Mouse (Mus musculus) kidney, embryonic 16.5 days (tissue): Measurements from ENCODE around the gene Mapk6. TPM values are rescaled to one million over a fixed set of nuclear protein-coding genes. Genes with fewer than 3 reads are reported as not detected.
A peak's percentile ranks its signal among the peaks of the same experiment; 100 is the strongest.
"Not testable (repeated sequence)": the region's sequence is repeated elsewhere in the genome, so short reads cannot be mapped to it uniquely, and the experiment has no call there.

Source experiments
- ATAC-seq: fragments of 200-750 bp; cut with Nextera tagmentation; 2 replicates; pipeline ENCODE4 v1.8.0; 2017; ENCODE audit warnings: moderate TSS enrichment; ENCODE audit not compliant: low FRiP score, low TSS enrichment
- H3K27ac ChIP-seq: fragments of 300-500 bp; sonication (generic); 2 replicates; pipeline ENCODE4 v1.5.1; 2014; ENCODE audit warnings: low read length
- H3K27me3 ChIP-seq: fragments of 300-500 bp; sonication (generic); 2 replicates; pipeline ENCODE4 v1.6.1; 2014; ENCODE audit warnings: low read length, control low read depth, mixed read lengths; ENCODE audit not compliant: insufficient read depth
- H3K36me3 ChIP-seq: fragments of 300-500 bp; sonication (generic); 2 replicates; pipeline ENCODE4 v1.6.1; 2014; ENCODE audit warnings: low read length, control low read depth, mixed read lengths; ENCODE audit not compliant: insufficient read depth
- H3K4me1 ChIP-seq: fragments of 300-500 bp; sonication (generic); 2 replicates; pipeline ENCODE4 v1.6.1; 2014; ENCODE audit warnings: low read length, control low read depth, mixed read lengths; ENCODE audit not compliant: insufficient read depth
- H3K4me2 ChIP-seq: fragments of 300-500 bp; sonication (generic); replicated peaks from 2 replicates; pipeline ENCODE4 v1.6.1; 2014; ENCODE audit warnings: low read depth, low read length
- H3K4me3 ChIP-seq: fragments of 300-500 bp; sonication (generic); 2 replicates; pipeline ENCODE4 v1.5.1; 2014; ENCODE audit warnings: mild to moderate bottlenecking, low read length
- H3K9ac ChIP-seq: fragments of 300-500 bp; sonication (generic); replicated peaks from 2 replicates; pipeline ENCODE4 v1.6.1; 2014; ENCODE audit warnings: low read length
- H3K9me3 ChIP-seq: fragments of 300-500 bp; sonication (generic); 2 replicates; pipeline ENCODE4 v1.6.1; 2016; ENCODE audit warnings: low read length, control low read depth
- WGBS: fragments of 180-500 bp; shearing (Covaris S2); extraction: QIAGEN DNeasy Blood & Tissue Kit; methylation state at CpG from one replicate; pipeline ENCODE4 v1.1.7; 2014; 5-methylcytosine and 5-hydroxymethylcytosine counted together
- polyA plus RNA-seq: library from polyadenylated mRNA; unstranded; fragments of >200 nt; fragmentation: Nextera tagmentation; extraction: Ambion mirVana; gene quantifications from 2 replicates; pipeline ENCODE4 v1.2.1, GENCODE M21; 2015

Gene Mapk6
- 55.0 and 61.9 TPM in 2 replicates for polyA plus RNA-seq

GRCm38 (mm10) chr9:75409852-75410378 lies at the start of gene Mapk6:
TSS of gene Mapk6 (minus strand) at chr9:75410005.
- peaks cover 37% of the 10 kb centered on the region for H3K4me1 ChIP-seq
- no peaks in the 10 kb centered on the region for H3K36me3 ChIP-seq
- peak; percentile 93 for ATAC-seq
- H3K9me3 ChIP-seq: no peaks in the 10 kb centered on the region
- 0% methylated on average over 35 of the region's 58 CpGs for WGBS
- H3K4me3 ChIP-seq: peak within 1 kb of the TSS; percentile 90
- no peaks in the 10 kb centered on the region for H3K27me3 ChIP-seq
- peak within 1 kb of the TSS; percentile 82 for H3K4me2 ChIP-seq
- peak within 1 kb of the TSS; percentile 94 for H3K9ac ChIP-seq
- H3K27ac ChIP-seq: peak within 1 kb of the TSS; percentile 99

- H3K4me2 ChIP-seq: no peak overlapping the region
- H3K9me3 ChIP-seq: no peaks in the 10 kb centered on the region; the same call in 1 of the 2 replicates
- WGBS: 83% methylated on average over 10 of the region's 10 CpGs
- no peak overlapping the region for H3K4me3 ChIP-seq
- peaks cover 86% of the 10 kb centered on the region for H3K36me3 ChIP-seq
- no peak overlapping the region for H3K9ac ChIP-seq
- H3K4me1 ChIP-seq: no peaks in the 10 kb centered on the region
- no peak for ATAC-seq
- H3K27me3 ChIP-seq: no peaks in the 10 kb centered on the region
- H3K27ac ChIP-seq: no peak overlapping the region
These were observed 45.9 kb upstream of the Mapk6 start for GRCm38 (mm10) chr9:75455684-75456083.

- no peak for ATAC-seq
- peaks cover 83% of the 10 kb centered on the region for H3K36me3 ChIP-seq
- 81% methylated on average over 2 of the region's 2 CpGs for WGBS
- no peaks in the 10 kb centered on the region for H3K4me1 ChIP-seq
- H3K27me3 ChIP-seq: no peaks in the 10 kb centered on the region
- H3K9ac ChIP-seq: no peak overlapping the region
- H3K9me3 ChIP-seq: no peaks in the 10 kb centered on the region; the same call in 1 of the 2 replicates
- no peak overlapping the region for H3K27ac ChIP-seq
- no peak overlapping the region for H3K4me2 ChIP-seq
- no peak overlapping the region for H3K4me3 ChIP-seq
These were observed 44.2 kb upstream of the Mapk6 start for GRCm38 (mm10) chr9:75453994-75454393.

DNA sequence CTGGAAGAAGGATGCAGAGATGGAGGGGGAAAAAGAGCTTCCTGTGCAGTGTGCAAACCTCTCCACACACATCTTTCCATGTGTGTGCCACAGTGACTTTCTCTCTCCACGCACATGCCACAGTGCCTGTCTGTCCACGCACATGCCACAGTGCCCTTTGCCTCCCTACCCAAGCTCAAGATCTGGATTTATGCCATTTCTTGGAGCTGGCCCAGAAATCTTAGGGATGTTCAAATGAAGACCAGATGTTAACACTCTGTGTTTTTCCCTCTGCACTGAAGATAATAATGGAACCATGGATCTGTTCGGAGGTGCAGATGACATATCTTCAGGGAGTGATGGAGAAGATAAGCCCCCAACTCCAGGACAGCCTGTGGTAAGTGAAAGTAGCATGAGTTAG lies 38.2 kb upstream of the Mapk6 start:
- Histone ChIP-seq H3K27me3 (no peaks in the 10 kb centered on the region), H3K36me3 (peaks cover 61% of the 10 kb centered on the region), H3K4me2 (no peak overlapping the region), H3K4me1 (peaks cover under 1% of the 10 kb centered on the region; the same call in 1 of the 2 replicates), H3K4me3 (no peak overlapping the region), H3K9ac (no peak overlapping the region), H3K9me3 (no peaks in the 10 kb centered on the region; the same call in 1 of the 2 replicates), H3K27ac (no peak overlapping the region)
- ATAC-seq: no peak
- 91% methylated on average over 3 of the region's 3 CpGs for WGBS

GRCm38 (mm10) chr9:75446574-75446973 lies 36.8 kb upstream of the Mapk6 start:
- not testable (repeated sequence) for H3K27ac ChIP-seq, ATAC-seq, H3K4me2 ChIP-seq, H3K4me3 ChIP-seq, H3K9me3 ChIP-seq, H3K9ac ChIP-seq, H3K27me3 ChIP-seq
- Histone ChIP-seq H3K4me1 (peaks cover 10% of the 10 kb centered on the region), H3K36me3 (peaks cover 54% of the 10 kb centered on the region)
- WGBS: 82% methylated on average over 10 of the region's 10 CpGs

DNA sequence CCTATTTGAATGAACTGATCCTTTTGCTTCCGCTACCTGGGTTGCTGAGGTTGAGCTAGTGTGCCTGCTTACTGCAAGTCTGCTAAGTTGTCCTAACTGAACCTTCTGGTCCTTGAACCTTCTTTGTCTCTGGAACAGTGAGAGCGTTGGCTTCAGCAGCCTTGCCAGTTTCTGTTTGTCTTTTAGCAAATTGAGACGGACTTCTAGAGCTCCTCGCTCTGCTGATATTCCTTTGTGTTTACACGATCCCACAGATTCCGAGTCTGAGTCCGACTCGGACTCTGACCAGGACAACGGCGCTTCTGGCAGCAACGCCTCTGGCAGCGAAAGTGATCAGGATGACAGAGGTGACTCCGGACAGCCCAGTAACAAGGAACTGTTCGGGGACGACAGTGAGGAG lies 35.2 kb upstream of the Mapk6 start:
- WGBS: 82% methylated on average over 15 of the region's 15 CpGs
- no peaks in the 10 kb centered on the region for H3K27me3 ChIP-seq
- no peak overlapping the region for H3K4me2 ChIP-seq
- no peak overlapping the region for H3K9ac ChIP-seq
- H3K36me3 ChIP-seq: peaks cover 45% of the 10 kb centered on the region
- H3K9me3 ChIP-seq: no peaks in the 10 kb centered on the region
- no peak overlapping the region for H3K27ac ChIP-seq
- ATAC-seq: no peak
- peaks cover 10% of the 10 kb centered on the region for H3K4me1 ChIP-seq
- no peak overlapping the region for H3K4me3 ChIP-seq

DNA sequence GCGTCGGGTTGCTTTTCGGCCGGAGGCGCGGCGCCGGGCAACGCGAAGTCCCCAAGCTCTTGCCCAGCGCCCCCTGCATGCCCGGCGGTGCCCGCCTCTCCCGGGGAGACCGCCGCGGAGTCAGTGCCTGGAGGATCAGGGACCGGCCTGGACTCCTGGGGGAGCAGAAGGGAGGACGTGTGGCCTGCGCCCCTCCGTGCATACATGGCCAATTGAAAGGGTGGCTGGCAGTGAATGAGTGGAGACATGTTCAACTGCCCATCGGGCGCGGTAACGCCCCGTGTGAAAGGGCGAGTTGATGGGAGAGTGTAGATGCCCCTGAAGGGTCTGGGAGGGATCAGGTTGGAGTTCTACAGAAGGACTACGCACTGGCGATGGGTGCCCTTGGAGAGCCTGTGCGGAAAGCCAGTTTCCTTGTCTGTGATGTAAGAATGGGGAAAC lies 31.9 kb upstream of the Mapk6 start:
- H3K27me3 ChIP-seq: no peaks in the 10 kb centered on the region
- peak overlapping the region; percentile 93 for H3K4me3 ChIP-seq
- peaks cover 10% of the 10 kb centered on the region for H3K4me1 ChIP-seq
- WGBS: under 1% methylated on average over 31 of the region's 31 CpGs
- peak overlapping the region; percentile 91 for H3K4me2 ChIP-seq
- H3K9ac ChIP-seq: peak overlapping the region; percentile 94
- H3K36me3 ChIP-seq: peaks cover 15% of the 10 kb centered on the region
- H3K27ac ChIP-seq: peak overlapping the region; percentile 87
- ATAC-seq: peak; percentile 89
- H3K9me3 ChIP-seq: no peaks in the 10 kb centered on the region

- H3K4me2 ChIP-seq: peak within 1 kb of the TSS; percentile 91
- under 1% methylated on average over 31 of the region's 45 CpGs for WGBS
- peak within 1 kb of the TSS; percentile 93 for H3K4me3 ChIP-seq
- peaks cover 13% of the 10 kb centered on the region for H3K4me1 ChIP-seq
- peaks cover 9% of the 10 kb centered on the region for H3K36me3 ChIP-seq
- H3K9ac ChIP-seq: peak within 1 kb of the TSS; percentile 94
- ATAC-seq: peak; percentile 93
- H3K27me3 ChIP-seq: no peaks in the 10 kb centered on the region
- no peaks in the 10 kb centered on the region for H3K9me3 ChIP-seq
- peak within 1 kb of the TSS; percentile 87 for H3K27ac ChIP-seq
These were observed 31.2 kb upstream of the Mapk6 start, which contains the start of gene Leo1 for GRCm38 (mm10) chr9:75440796-75441666. TSS of gene Leo1 (plus strand) at chr9:75441524.

GRCm38 (mm10) chr9:75437653-75438385 lies 28.0 kb upstream of the Mapk6 start:
- H3K4me1 ChIP-seq: peaks cover 16% of the 10 kb centered on the region
- no peak overlapping the region for H3K4me2 ChIP-seq
- H3K4me3 ChIP-seq: no peak overlapping the region
- no peaks in the 10 kb centered on the region for H3K36me3 ChIP-seq
- H3K9me3 ChIP-seq: no peaks in the 10 kb centered on the region
- ATAC-seq: no peak
- H3K27ac ChIP-seq: no peak overlapping the region
- 33% methylated on average over 6 of the region's 6 CpGs for WGBS
- no peak overlapping the region for H3K9ac ChIP-seq
- no peaks in the 10 kb centered on the region for H3K27me3 ChIP-seq
